Mouse (Mus musculus): ENCODE measurements at regions not wholly inside any gene's neighbourhood (a gene's known extent, or its start where the extent isn't known, plus 50 kb on each side); places are given as distances from the start of the nearest gene placed in this dataset.

DNA sequence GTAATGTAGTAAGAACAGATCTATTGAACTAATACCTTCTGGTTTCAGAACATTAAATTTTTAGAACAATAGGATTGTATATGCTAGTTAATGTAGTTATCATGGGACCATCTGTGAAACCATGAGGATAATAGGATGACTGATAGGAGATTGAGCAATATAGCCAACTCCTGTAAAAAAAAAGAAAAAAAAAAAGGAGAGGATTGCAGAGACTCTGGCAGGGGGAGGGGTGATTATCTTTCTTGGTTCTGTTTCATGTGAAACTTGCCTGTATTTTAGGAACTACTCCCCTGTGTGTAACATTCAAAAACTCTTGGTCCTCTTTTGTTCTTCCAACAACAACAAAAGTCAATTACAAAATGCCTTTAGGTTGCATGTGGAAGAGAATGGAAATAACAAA, 3412.1 kb upstream of the Gm7489 start:
- no peaks in the 10 kb centered on the region for H3K9me3 ChIP-seq
- H3K9ac ChIP-seq (replicated peaks) = no peak overlapping the region
- no peak overlapping the region for H3K4me3 ChIP-seq (replicated peaks)
- no peak overlapping the region for H3K27ac ChIP-seq
- ATAC-seq = no peak
- H3K36me3 ChIP-seq = no peaks in the 10 kb centered on the region
- no peaks in the 10 kb centered on the region for H3K4me1 ChIP-seq (replicated peaks)
- no peaks in the 10 kb centered on the region for H3K27me3 ChIP-seq
- H3K4me2 ChIP-seq (replicated peaks) = no peak overlapping the region

DNA sequence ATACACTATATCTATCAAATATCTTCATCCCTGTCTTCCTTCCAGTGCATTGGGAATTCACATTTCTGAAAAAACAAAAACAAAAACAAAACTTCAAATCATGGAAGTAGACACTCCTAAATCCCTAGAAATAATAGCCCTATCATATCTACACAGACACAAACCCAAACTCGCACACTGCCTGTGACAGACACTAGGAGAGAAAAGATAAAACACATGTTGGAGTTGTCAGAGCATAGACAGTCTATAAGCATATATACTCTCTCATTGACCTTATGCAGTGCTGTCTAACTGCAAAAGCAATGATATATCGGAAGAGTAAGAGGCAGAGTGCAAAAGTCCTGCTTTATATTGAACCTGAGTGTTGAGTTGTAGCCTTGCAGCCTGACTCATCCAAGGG, 3386.0 kb upstream of the Gm7489 start:
- no peak for ATAC-seq
- Histone ChIP-seq H3K9ac (replicated peaks) (no peak overlapping the region), H3K36me3 (no peaks in the 10 kb centered on the region), H3K9me3 (no peaks in the 10 kb centered on the region), H3K4me1 (replicated peaks) (no peaks in the 10 kb centered on the region), H3K4me3 (replicated peaks) (no peak overlapping the region), H3K27me3 (no peaks in the 10 kb centered on the region), H3K27ac (no peak overlapping the region), H3K4me2 (replicated peaks) (no peak overlapping the region)
- WGBS = 90% methylated on average over 2 of the region's 2 CpGs

DNA sequence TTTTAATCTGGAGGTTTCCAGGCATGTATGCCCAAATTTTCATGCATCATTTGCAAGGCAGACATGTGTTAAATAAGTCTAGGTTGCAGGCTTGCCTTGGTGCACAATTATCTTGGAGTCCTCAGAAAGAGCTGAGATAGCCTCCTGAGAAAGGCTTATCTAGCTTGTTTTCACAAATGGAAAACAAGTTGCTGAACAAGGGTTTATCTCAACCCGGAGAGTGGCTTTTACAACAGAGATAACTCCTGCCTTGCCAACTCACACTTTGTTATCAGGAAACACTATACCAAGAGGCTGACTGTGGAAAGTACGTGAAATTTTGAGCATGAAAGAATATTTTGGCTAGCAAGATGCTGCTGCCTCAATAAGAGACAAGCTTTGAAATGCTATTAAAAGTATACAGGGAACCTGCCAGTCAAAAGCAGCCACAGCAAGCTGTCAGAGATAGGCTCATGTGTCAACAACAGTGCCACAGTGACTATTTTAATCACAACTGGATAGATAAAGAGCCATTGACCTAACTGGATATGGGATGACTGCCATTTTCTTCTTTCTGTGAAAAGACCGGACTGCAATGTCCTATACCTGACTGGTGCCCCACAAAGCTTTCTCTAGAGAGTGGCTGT, 3376.6 kb upstream of the Gm7489 start:
- 85% methylated on average over 3 of the region's 3 CpGs for WGBS
- H3K9ac ChIP-seq (replicated peaks) = no peak overlapping the region
- ATAC-seq = no peak
- H3K4me3 ChIP-seq (replicated peaks) = no peak overlapping the region
- H3K4me1 ChIP-seq (replicated peaks) = no peaks in the 10 kb centered on the region
- H3K27me3 ChIP-seq = no peaks in the 10 kb centered on the region
- H3K36me3 ChIP-seq = no peaks in the 10 kb centered on the region
- H3K9me3 ChIP-seq = no peaks in the 10 kb centered on the region
- H3K27ac ChIP-seq = no peak overlapping the region
- H3K4me2 ChIP-seq (replicated peaks) = no peak overlapping the region

DNA sequence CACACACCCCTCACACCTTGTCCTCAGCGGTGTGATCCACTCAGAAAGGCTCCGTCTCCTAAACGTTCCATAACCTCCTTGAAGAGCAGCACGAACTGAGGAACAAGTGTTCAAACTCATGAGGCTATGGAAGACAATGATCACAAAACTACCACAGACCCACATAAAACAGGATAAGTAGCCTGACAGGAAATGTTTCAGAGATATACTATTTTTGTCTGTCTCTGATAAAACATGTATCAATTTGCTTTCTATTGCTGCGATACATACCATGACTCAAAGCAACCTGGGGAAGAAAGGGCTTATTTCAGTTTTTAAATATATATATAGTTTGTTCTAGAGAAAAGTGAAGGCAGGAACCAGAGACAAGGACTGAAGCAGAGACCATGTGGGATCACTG, 3371.7 kb upstream of the Gm7489 start:
- ATAC-seq = no peak
- Histone ChIP-seq H3K27ac (no peak overlapping the region), H3K36me3 (no peaks in the 10 kb centered on the region), H3K9ac (replicated peaks) (no peak overlapping the region), H3K27me3 (no peaks in the 10 kb centered on the region), H3K9me3 (no peaks in the 10 kb centered on the region), H3K4me3 (replicated peaks) (no peak overlapping the region), H3K4me2 (replicated peaks) (no peak overlapping the region), H3K4me1 (replicated peaks) (no peaks in the 10 kb centered on the region)
- WGBS = 95% methylated on average over 5 of the region's 5 CpGs

- 87% methylated on average over 2 of the region's 2 CpGs for WGBS
Observed at GRCm38 (mm10) chr15:50524841-50525240, 3359.9 kb upstream of the Gm7489 start.

GRCm38 (mm10) chr15:50534490-50534889, 3350.2 kb upstream of the Gm7489 start:
- WGBS = 93% methylated on average over 1 of the region's 1 CpGs

More at GRCm38 (mm10) chr15:50524841-50525240, 3359.9 kb upstream of the Gm7489 start:
- H3K4me3 ChIP-seq (replicated peaks) = no peak overlapping the region
- no peak overlapping the region for H3K9ac ChIP-seq (replicated peaks)
- no peak for ATAC-seq
- no peaks in the 10 kb centered on the region for H3K4me1 ChIP-seq (replicated peaks)
- no peak overlapping the region for H3K4me2 ChIP-seq (replicated peaks)
- H3K9me3 ChIP-seq = no peaks in the 10 kb centered on the region
- no peaks in the 10 kb centered on the region for H3K27me3 ChIP-seq
- no peaks in the 10 kb centered on the region for H3K36me3 ChIP-seq
- H3K27ac ChIP-seq = no peak overlapping the region

GRCm38 (mm10) chr15:50563611-50564010, 3321.1 kb upstream of the Gm7489 start:
- 90% methylated on average over 3 of the region's 3 CpGs for WGBS
- Histone ChIP-seq H3K4me1 (replicated peaks) (no peaks in the 10 kb centered on the region), H3K27me3 (no peaks in the 10 kb centered on the region), H3K27ac (no peak overlapping the region), H3K4me3 (replicated peaks) (no peak overlapping the region), H3K9ac (replicated peaks) (no peak overlapping the region), H3K36me3 (no peaks in the 10 kb centered on the region), H3K9me3 (no peaks in the 10 kb centered on the region), H3K4me2 (replicated peaks) (no peak overlapping the region)
- ATAC-seq = no peak

More at GRCm38 (mm10) chr15:50534490-50534889, 3350.2 kb upstream of the Gm7489 start:
- Histone ChIP-seq H3K4me3 (replicated peaks) (no peak overlapping the region), H3K9me3 (no peaks in the 10 kb centered on the region), H3K4me2 (replicated peaks) (no peak overlapping the region), H3K27me3 (no peaks in the 10 kb centered on the region), H3K4me1 (replicated peaks) (no peaks in the 10 kb centered on the region), H3K9ac (replicated peaks) (no peak overlapping the region), H3K27ac (no peak overlapping the region), H3K36me3 (no peaks in the 10 kb centered on the region)
- ATAC-seq = no peak

DNA sequence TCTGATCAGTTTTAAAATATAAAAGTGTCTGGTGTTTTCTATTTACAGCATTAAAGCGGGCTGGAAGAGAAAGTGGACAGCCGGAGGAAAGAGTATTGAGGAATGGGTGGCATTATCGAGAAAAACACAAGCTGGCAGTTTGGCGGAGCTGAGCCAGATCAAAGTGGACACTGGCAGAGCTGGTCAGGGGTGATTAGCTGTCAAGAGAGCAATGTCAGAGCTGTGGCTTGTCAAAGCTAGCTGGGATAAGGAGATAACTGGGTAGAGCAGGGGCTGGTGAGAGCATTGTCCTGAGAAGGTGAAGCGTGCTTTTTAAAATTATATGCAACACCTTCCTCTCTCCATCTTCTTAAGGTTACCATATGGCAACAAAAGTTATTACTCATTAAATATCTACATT, 3303.9 kb upstream of the Gm7489 start:
- H3K36me3 ChIP-seq = no peaks in the 10 kb centered on the region
- H3K4me3 ChIP-seq (replicated peaks) = no peak overlapping the region
- no peak overlapping the region for H3K4me2 ChIP-seq (replicated peaks)
- no peak for ATAC-seq
- no peak overlapping the region for H3K27ac ChIP-seq
- no peaks in the 10 kb centered on the region for H3K27me3 ChIP-seq
- H3K9me3 ChIP-seq = peaks cover 3% of the 10 kb centered on the region; the same call in 1 of the 2 replicates
- H3K4me1 ChIP-seq (replicated peaks) = no peaks in the 10 kb centered on the region
- no peak overlapping the region for H3K9ac ChIP-seq (replicated peaks)
- 90% methylated on average over 5 of the region's 5 CpGs for WGBS

GRCm38 (mm10) chr15:50583951-50584350, 3300.8 kb upstream of the Gm7489 start:
- ATAC-seq = no peak

DNA sequence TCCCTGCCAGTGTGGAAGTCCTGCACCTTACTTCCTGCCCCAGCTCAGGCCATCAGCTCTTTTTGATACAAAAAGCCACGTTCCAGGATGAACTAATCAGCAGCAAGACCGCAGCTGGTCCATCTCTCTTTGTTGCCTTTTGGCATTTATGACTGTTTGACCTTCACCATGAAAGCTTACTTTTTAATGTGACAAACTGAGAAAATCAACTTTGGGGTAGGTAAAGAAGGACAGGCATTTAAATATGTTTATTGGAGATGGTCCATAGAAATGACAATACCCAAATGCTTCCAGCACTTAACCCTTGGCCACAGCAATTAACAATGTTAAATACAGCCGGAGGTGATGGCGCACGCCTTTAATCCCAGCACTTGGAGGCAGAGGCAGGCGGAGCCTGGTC, 3299.2 kb upstream of the Gm7489 start:
- 92% methylated on average over 6 of the region's 6 CpGs for WGBS

More at GRCm38 (mm10) chr15:50583951-50584350, 3300.8 kb upstream of the Gm7489 start:
- Histone ChIP-seq H3K9me3 (peaks cover 3% of the 10 kb centered on the region; the same call in 1 of the 2 replicates), H3K27ac (no peak overlapping the region), H3K4me1 (replicated peaks) (no peaks in the 10 kb centered on the region), H3K4me3 (replicated peaks) (no peak overlapping the region), H3K4me2 (replicated peaks) (no peak overlapping the region), H3K36me3 (no peaks in the 10 kb centered on the region), H3K27me3 (no peaks in the 10 kb centered on the region), H3K9ac (replicated peaks) (no peak overlapping the region)

More for the DNA sequence above, 3299.2 kb upstream of the Gm7489 start:
- Histone ChIP-seq H3K4me3 (replicated peaks) (no peak overlapping the region), H3K4me1 (replicated peaks) (no peaks in the 10 kb centered on the region), H3K4me2 (replicated peaks) (no peak overlapping the region), H3K9me3 (no peaks in the 10 kb centered on the region), H3K27ac (no peak overlapping the region), H3K9ac (replicated peaks) (no peak overlapping the region), H3K27me3 (no peaks in the 10 kb centered on the region), H3K36me3 (no peaks in the 10 kb centered on the region)
- no peak for ATAC-seq
